Mouse (Mus musculus): ENCODE measurements at regions not wholly inside any gene's neighbourhood (a gene's known extent, or its start where the extent isn't known, plus 50 kb on each side); places are given as distances from the start of the nearest gene placed in this dataset.

GRCm38 (mm10) chr9:41582711-41583236 lies 421.3 kb upstream of the Ubash3b start:
- no peak for TF ChIP-seq CTCF (IDR thresholded peaks at IDR 0.05; ENCODE audit: insufficient read depth, low read depth, low read length)
- no peak for TF ChIP-seq POLR2A (IDR thresholded peaks at IDR 0.05; ENCODE audit: insufficient read depth, low read depth, low read length)
